Mouse (Mus musculus): ENCODE results near the gene Slc9a5. TPM values are rescaled to one million over a fixed set of nuclear protein-coding genes. Genes with fewer than 3 reads are reported as not detected.

Gene Slc9a5
- polyA plus RNA-seq, 1 experiment from 2014 or later = 13.2 TPM

- Histone ChIP-seq H3K4me1 (ENCODE audit: control insufficient read depth, insufficient read depth, low read length) (peaks cover 12% of the 10 kb centered on the region; the same call in 1 of the 2 replicates), H3K4me2 (ENCODE audit: low read depth, low read length) (no peak overlapping the region), H3K9me3 (ENCODE audit: control insufficient read depth, low read length) (no peaks in the 10 kb centered on the region), H3K4me3 (ENCODE audit: low read depth, low read length) (no peak overlapping the region), H3K27me3 (ENCODE audit: control insufficient read depth, insufficient read depth, low read length) (no peaks in the 10 kb centered on the region), H3K9ac (replicated peaks; ENCODE audit: low read depth, low read length) (no peak overlapping the region), H3K27ac (ENCODE audit: low read depth, low read length) (no peak overlapping the region), H3K36me3 (ENCODE audit: control insufficient read depth, insufficient read depth, low read length) (peaks cover 22% of the 10 kb centered on the region)
- 95% methylated on average over 10 of the region's 10 CpGs for WGBS
- no peak for ATAC-seq (ENCODE audit: low read depth)
These were observed 40.2 kb upstream of the Slc9a5 start for GRCm38 (mm10) chr8:105308428-105308827.

- Histone ChIP-seq H3K9ac (replicated peaks; ENCODE audit: low read depth, low read length) (no peak overlapping the region), H3K27me3 (ENCODE audit: control insufficient read depth, insufficient read depth, low read length) (no peaks in the 10 kb centered on the region), H3K4me2 (ENCODE audit: low read depth, low read length) (no peak overlapping the region), H3K36me3 (ENCODE audit: control insufficient read depth, insufficient read depth, low read length) (peaks cover 24% of the 10 kb centered on the region), H3K4me3 (ENCODE audit: low read depth, low read length) (no peak overlapping the region), H3K27ac (ENCODE audit: low read depth, low read length) (no peak overlapping the region), H3K9me3 (ENCODE audit: control insufficient read depth, low read length) (no peaks in the 10 kb centered on the region), H3K4me1 (ENCODE audit: control insufficient read depth, insufficient read depth, low read length) (peaks cover 12% of the 10 kb centered on the region; the same call in 1 of the 2 replicates)
- WGBS = 81% methylated on average over 15 of the region's 15 CpGs
- ATAC-seq (ENCODE audit: low read depth) = no peak
These were observed 39.3 kb upstream of the Slc9a5 start for GRCm38 (mm10) chr8:105309142-105309847.

- 92% methylated on average over 8 of the region's 8 CpGs for WGBS
These were observed 38.5 kb upstream of the Slc9a5 start for GRCm38 (mm10) chr8:105310118-105310517.

GRCm38 (mm10) chr8:105311718-105312117, 36.9 kb upstream of the Slc9a5 start:
- Histone ChIP-seq H3K27me3 (ENCODE audit: control insufficient read depth, insufficient read depth, low read length) (no peaks in the 10 kb centered on the region), H3K27ac (ENCODE audit: low read depth, low read length) (no peak overlapping the region), H3K9me3 (ENCODE audit: control insufficient read depth, low read length) (no peaks in the 10 kb centered on the region), H3K4me1 (ENCODE audit: control insufficient read depth, insufficient read depth, low read length) (no peaks in the 10 kb centered on the region), H3K9ac (replicated peaks; ENCODE audit: low read depth, low read length) (no peak overlapping the region), H3K36me3 (ENCODE audit: control insufficient read depth, insufficient read depth, low read length) (peaks cover 37% of the 10 kb centered on the region), H3K4me3 (ENCODE audit: low read depth, low read length) (no peak overlapping the region), H3K4me2 (ENCODE audit: low read depth, low read length) (no peak overlapping the region)
- WGBS = 90% methylated on average over 1 of the region's 1 CpGs
- ATAC-seq (ENCODE audit: low read depth) = no peak

More at GRCm38 (mm10) chr8:105310118-105310517, 38.5 kb upstream of the Slc9a5 start:
- no peaks in the 10 kb centered on the region for H3K27me3 ChIP-seq (ENCODE audit: control insufficient read depth, insufficient read depth, low read length)
- no peak overlapping the region for H3K9ac ChIP-seq (replicated peaks; ENCODE audit: low read depth, low read length)
- ATAC-seq (ENCODE audit: low read depth) = no peak
- H3K36me3 ChIP-seq (ENCODE audit: control insufficient read depth, insufficient read depth, low read length) = peaks cover 30% of the 10 kb centered on the region
- no peak overlapping the region for H3K27ac ChIP-seq (ENCODE audit: low read depth, low read length)
- no peak overlapping the region for H3K4me3 ChIP-seq (ENCODE audit: low read depth, low read length)
- no peak overlapping the region for H3K4me2 ChIP-seq (ENCODE audit: low read depth, low read length)
- peaks cover 8% of the 10 kb centered on the region; the same call in 1 of the 2 replicates for H3K4me1 ChIP-seq (ENCODE audit: control insufficient read depth, insufficient read depth, low read length)
- no peaks in the 10 kb centered on the region for H3K9me3 ChIP-seq (ENCODE audit: control insufficient read depth, low read length)

GRCm38 (mm10) chr8:105312891-105313481, 35.7 kb upstream of the Slc9a5 start:
- no peak overlapping the region for H3K9ac ChIP-seq (replicated peaks; ENCODE audit: low read depth, low read length)
- no peak overlapping the region for H3K4me2 ChIP-seq (ENCODE audit: low read depth, low read length)
- H3K27ac ChIP-seq (ENCODE audit: low read depth, low read length) = no peak overlapping the region
- no peaks in the 10 kb centered on the region for H3K9me3 ChIP-seq (ENCODE audit: control insufficient read depth, low read length)
- WGBS = 90% methylated on average over 8 of the region's 8 CpGs
- H3K4me3 ChIP-seq (ENCODE audit: low read depth, low read length) = no peak overlapping the region
- H3K36me3 ChIP-seq (ENCODE audit: control insufficient read depth, insufficient read depth, low read length) = peaks cover 37% of the 10 kb centered on the region
- H3K27me3 ChIP-seq (ENCODE audit: control insufficient read depth, insufficient read depth, low read length) = no peaks in the 10 kb centered on the region
- ATAC-seq (ENCODE audit: low read depth) = no peak
- no peaks in the 10 kb centered on the region for H3K4me1 ChIP-seq (ENCODE audit: control insufficient read depth, insufficient read depth, low read length)

GRCm38 (mm10) chr8:105313622-105314402, 34.8 kb upstream of the Slc9a5 start:
- H3K4me1 ChIP-seq (ENCODE audit: control insufficient read depth, insufficient read depth, low read length) = no peaks in the 10 kb centered on the region
- no peak overlapping the region for H3K9ac ChIP-seq (replicated peaks; ENCODE audit: low read depth, low read length)
- H3K4me3 ChIP-seq (ENCODE audit: low read depth, low read length) = no peak overlapping the region
- WGBS = 80% methylated on average over 9 of the region's 9 CpGs
- H3K4me2 ChIP-seq (ENCODE audit: low read depth, low read length) = no peak overlapping the region
- H3K27ac ChIP-seq (ENCODE audit: low read depth, low read length) = no peak overlapping the region
- H3K36me3 ChIP-seq (ENCODE audit: control insufficient read depth, insufficient read depth, low read length) = peaks cover 36% of the 10 kb centered on the region; the same call in 1 of the 2 replicates
- H3K27me3 ChIP-seq (ENCODE audit: control insufficient read depth, insufficient read depth, low read length) = no peaks in the 10 kb centered on the region
- no peak; the same call in 1 of the 2 replicates for ATAC-seq (ENCODE audit: low read depth)
- no peaks in the 10 kb centered on the region for H3K9me3 ChIP-seq (ENCODE audit: control insufficient read depth, low read length)

- H3K27ac ChIP-seq (ENCODE audit: low read depth, low read length) = no peak overlapping the region
- no peak for ATAC-seq (ENCODE audit: low read depth)
- 92% methylated on average over 18 of the region's 18 CpGs for WGBS
These were observed 33.4 kb upstream of the Slc9a5 start for GRCm38 (mm10) chr8:105315073-105315769.

GRCm38 (mm10) chr8:105317941-105318340, 30.7 kb upstream of the Slc9a5 start:
- Histone ChIP-seq H3K4me3 (ENCODE audit: low read depth, low read length) (no peak overlapping the region), H3K4me1 (ENCODE audit: control insufficient read depth, insufficient read depth, low read length) (no peaks in the 10 kb centered on the region), H3K9ac (replicated peaks; ENCODE audit: low read depth, low read length) (no peak overlapping the region), H3K27ac (ENCODE audit: low read depth, low read length) (no peak overlapping the region), H3K36me3 (ENCODE audit: control insufficient read depth, insufficient read depth, low read length) (peaks cover 28% of the 10 kb centered on the region; the same call in 1 of the 2 replicates), H3K9me3 (ENCODE audit: control insufficient read depth, low read length) (no peaks in the 10 kb centered on the region), H3K27me3 (ENCODE audit: control insufficient read depth, insufficient read depth, low read length) (no peaks in the 10 kb centered on the region), H3K4me2 (ENCODE audit: low read depth, low read length) (no peak overlapping the region)
- 92% methylated on average over 4 of the region's 4 CpGs for WGBS
- ATAC-seq (ENCODE audit: low read depth) = no peak

More at GRCm38 (mm10) chr8:105315073-105315769, 33.4 kb upstream of the Slc9a5 start:
- H3K4me1 ChIP-seq (ENCODE audit: control insufficient read depth, insufficient read depth, low read length) = no peaks in the 10 kb centered on the region
- no peak overlapping the region for H3K9ac ChIP-seq (replicated peaks; ENCODE audit: low read depth, low read length)
- H3K36me3 ChIP-seq (ENCODE audit: control insufficient read depth, insufficient read depth, low read length) = peaks cover 36% of the 10 kb centered on the region; the same call in 1 of the 2 replicates
- H3K27me3 ChIP-seq (ENCODE audit: control insufficient read depth, insufficient read depth, low read length) = no peaks in the 10 kb centered on the region
- no peaks in the 10 kb centered on the region for H3K9me3 ChIP-seq (ENCODE audit: control insufficient read depth, low read length)
- no peak overlapping the region for H3K4me2 ChIP-seq (ENCODE audit: low read depth, low read length)
- no peak overlapping the region for H3K4me3 ChIP-seq (ENCODE audit: low read depth, low read length)

All from neural tube, embryonic 14.5 days (tissue).